Mouse (Mus musculus): Measurements from ENCODE around the gene Gramd4.

- TF ChIP-seq CTCF (IDR thresholded peaks at IDR 0.05; ENCODE audit: borderline replicate concordance, insufficient read depth, low read length), result no peak
- no peak for TF ChIP-seq POLR2A (IDR thresholded peaks at IDR 0.05; ENCODE audit: low read depth, low read length)
Measured at GRCm38 (mm10) chr15:86015026-86015425, 42.5 kb upstream of the Gramd4 start.

Measured in embryonic fibroblast, embryonic 13.5 days (primary cell).